Mouse (Mus musculus): ENCODE measurements around the gene Smyd3.

DNA sequence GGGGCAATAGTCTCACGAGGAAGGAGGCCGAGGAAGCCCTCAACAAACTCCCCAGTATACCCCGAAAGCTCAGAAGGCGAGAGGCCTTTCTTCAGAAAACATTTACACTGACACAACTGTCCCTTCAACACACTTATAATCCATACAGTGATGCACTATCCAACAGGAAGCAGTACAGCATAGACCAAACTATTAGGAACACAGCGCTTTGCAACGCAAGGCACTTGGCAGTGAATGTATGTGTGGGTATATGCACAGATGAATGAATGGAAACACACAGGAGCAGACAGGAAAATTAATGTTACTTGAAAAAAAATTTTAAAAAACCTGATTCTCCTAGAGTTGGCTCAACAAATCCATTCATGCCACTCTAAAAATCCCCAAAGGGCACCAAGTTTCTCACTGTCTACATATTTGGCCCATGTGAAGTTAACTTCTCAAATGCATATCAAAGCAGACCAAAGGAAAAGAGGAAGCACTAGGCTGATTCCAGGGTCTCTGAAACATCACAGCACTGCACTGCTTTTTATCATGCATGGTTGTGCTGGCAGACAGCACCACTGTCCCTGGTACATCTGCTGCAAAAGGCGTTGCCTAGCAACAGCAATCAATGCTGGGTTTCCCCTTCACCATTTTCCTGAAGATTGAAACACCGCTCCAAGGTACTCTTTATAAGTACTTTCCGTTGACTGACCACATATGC, 191.4 kb downstream of the Smyd3 start:
- TF ChIP-seq CTCF (IDR thresholded peaks at IDR 0.05; ENCODE audit: extremely low read depth, insufficient read depth, low read length) (no peak), POLR2A (IDR thresholded peaks at IDR 0.05; ENCODE audit: extremely low read depth, insufficient read depth, low read length) (no peak)
